Mouse (Mus musculus): ENCODE results near the gene Hacd1. TPM values are rescaled to one million over a fixed set of nuclear protein-coding genes. Genes with fewer than 3 reads are reported as not detected.
"Not testable (repeated sequence)": the region's sequence is repeated elsewhere in the genome, so short reads cannot be mapped to it uniquely, and the experiment has no call there.

The Hacd1 gene
- 48.4 and 50.3 TPM in 2 replicates for polyA plus RNA-seq (2016; fragmentation: Nextera tagmentation; extraction: Ambion mirVana)

- WGBS: under 1% methylated on average over 85 of the region's 101 CpGs
- peak within 1 kb of the TSS; percentile 80 for H3K4me2 ChIP-seq (replicated peaks)
- ATAC-seq (ENCODE audit: insufficient number of reproducible peaks, insufficient read depth, low FRiP score, low TSS enrichment): peak; percentile 74
These were observed at the start of gene Hacd1 for GRCm38 (mm10) chr2:14055566-14056331. Hacd1 (minus strand) TSS chr2:14056135.

GRCm38 (mm10) chr2:14103924-14104323 is 48.0 kb upstream of the Hacd1 start:
- no peak overlapping the region for H3K9ac ChIP-seq
- no peak overlapping the region for H3K27ac ChIP-seq
- H3K4me1 ChIP-seq: no peaks in the 10 kb centered on the region
- H3K4me2 ChIP-seq (replicated peaks): no peak overlapping the region
- no peaks in the 10 kb centered on the region for H3K27me3 ChIP-seq
- no peak overlapping the region for H3K4me3 ChIP-seq
- peaks cover 12% of the 10 kb centered on the region for H3K36me3 ChIP-seq
- 86% methylated on average over 1 of the region's 1 CpGs for WGBS
- no peaks in the 10 kb centered on the region for H3K9me3 ChIP-seq
- no peak for ATAC-seq (ENCODE audit: insufficient number of reproducible peaks, insufficient read depth, low FRiP score, low TSS enrichment)

More at GRCm38 (mm10) chr2:14055566-14056331, at the start of gene Hacd1:
- peak within 1 kb of the TSS; percentile 68 for H3K9ac ChIP-seq
- no peaks in the 10 kb centered on the region for H3K27me3 ChIP-seq
- H3K4me1 ChIP-seq: peaks cover 4% of the 10 kb centered on the region; the same call in 1 of the 2 replicates
- H3K36me3 ChIP-seq: no peaks in the 10 kb centered on the region
- peak within 1 kb of the TSS; percentile 72 for H3K4me3 ChIP-seq
- no peaks in the 10 kb centered on the region for H3K9me3 ChIP-seq
- H3K27ac ChIP-seq: peak within 1 kb of the TSS; percentile 81

- H3K36me3 ChIP-seq: peaks cover 8% of the 10 kb centered on the region; the same call in 1 of the 2 replicates
These were observed 46.7 kb upstream of the Hacd1 start for GRCm38 (mm10) chr2:14102603-14103002.

GRCm38 (mm10) chr2:14100533-14100932 is 44.6 kb upstream of the Hacd1 start:
- no peak overlapping the region for H3K4me2 ChIP-seq (replicated peaks)
- H3K9me3 ChIP-seq: no peaks in the 10 kb centered on the region
- H3K36me3 ChIP-seq: peaks cover 8% of the 10 kb centered on the region
- no peak overlapping the region for H3K27ac ChIP-seq
- no peak for ATAC-seq (ENCODE audit: insufficient number of reproducible peaks, insufficient read depth, low FRiP score, low TSS enrichment)
- H3K9ac ChIP-seq: no peak overlapping the region
- H3K4me3 ChIP-seq: no peak overlapping the region
- H3K27me3 ChIP-seq: no peaks in the 10 kb centered on the region
- no peaks in the 10 kb centered on the region for H3K4me1 ChIP-seq

More at GRCm38 (mm10) chr2:14102603-14103002, 46.7 kb upstream of the Hacd1 start:
- Histone ChIP-seq H3K9ac (no peak overlapping the region), H3K9me3 (no peaks in the 10 kb centered on the region), H3K4me3 (no peak overlapping the region), H3K4me2 (replicated peaks) (no peak overlapping the region), H3K4me1 (no peaks in the 10 kb centered on the region), H3K27ac (no peak overlapping the region), H3K27me3 (no peaks in the 10 kb centered on the region)
- ATAC-seq (ENCODE audit: insufficient number of reproducible peaks, insufficient read depth, low FRiP score, low TSS enrichment): no peak
- WGBS: 80% methylated on average over 2 of the region's 2 CpGs

- H3K4me2 ChIP-seq (replicated peaks); H3K9me3 ChIP-seq; ATAC-seq (ENCODE audit: insufficient number of reproducible peaks, insufficient read depth, low FRiP score, low TSS enrichment); H3K4me3 ChIP-seq; H3K9ac ChIP-seq; H3K27ac ChIP-seq; H3K36me3 ChIP-seq; H3K4me1 ChIP-seq; H3K27me3 ChIP-seq: not testable (repeated sequence)
- WGBS: 93% methylated on average over 9 of the region's 9 CpGs
These were observed 22.6 kb upstream of the Hacd1 start for GRCm38 (mm10) chr2:14078527-14078926.

- WGBS: under 1% methylated on average over 38 of the region's 38 CpGs
- Histone ChIP-seq H3K27me3 (no peaks in the 10 kb centered on the region), H3K9ac (peak overlapping the region; percentile 89), H3K4me3 (peak overlapping the region; percentile 83), H3K4me2 (replicated peaks) (peak overlapping the region; percentile 54), H3K27ac (peak overlapping the region; percentile 92), H3K4me1 (peaks cover 13% of the 10 kb centered on the region), H3K9me3 (no peaks in the 10 kb centered on the region), H3K36me3 (no peaks in the 10 kb centered on the region)
- no peak; the same call in 1 of the 2 replicates for ATAC-seq (ENCODE audit: insufficient number of reproducible peaks, insufficient read depth, low FRiP score, low TSS enrichment)
These were observed 18.4 kb upstream of the Hacd1 start for GRCm38 (mm10) chr2:14074221-14074901.

- Histone ChIP-seq H3K4me2 (replicated peaks) (peak within 1 kb of the TSS; percentile 54), H3K4me3 (peak within 1 kb of the TSS; percentile 83), H3K36me3 (no peaks in the 10 kb centered on the region), H3K4me1 (peaks cover 13% of the 10 kb centered on the region), H3K27me3 (no peaks in the 10 kb centered on the region), H3K9ac (peak within 1 kb of the TSS; percentile 89), H3K9me3 (no peaks in the 10 kb centered on the region), H3K27ac (peak within 1 kb of the TSS; percentile 92)
- whole genome bisulfite sequencing: under 1% methylated on average over 50 of the region's 50 CpGs
- ATAC-seq (ENCODE audit: insufficient number of reproducible peaks, insufficient read depth, low FRiP score, low TSS enrichment): peak; percentile 98
These were observed 17.7 kb upstream of the Hacd1 start, which contains the start of gene Stam for GRCm38 (mm10) chr2:14073362-14074220. Stam (plus strand) TSS chr2:14074098.

- WGBS: 20% methylated on average over 8 of the region's 8 CpGs
- H3K4me1 ChIP-seq: peaks cover 13% of the 10 kb centered on the region
- no peaks in the 10 kb centered on the region for H3K9me3 ChIP-seq
- peak overlapping the region; percentile 92 for H3K27ac ChIP-seq
- H3K4me3 ChIP-seq: peak overlapping the region; percentile 83
- H3K27me3 ChIP-seq: no peaks in the 10 kb centered on the region
- peak overlapping the region; percentile 89 for H3K9ac ChIP-seq
- no peaks in the 10 kb centered on the region for H3K36me3 ChIP-seq
- no peak for ATAC-seq (ENCODE audit: insufficient number of reproducible peaks, insufficient read depth, low FRiP score, low TSS enrichment)
- H3K4me2 ChIP-seq (replicated peaks): peak overlapping the region; percentile 54
These were observed 17.1 kb upstream of the Hacd1 start for GRCm38 (mm10) chr2:14073008-14073361.

- Histone ChIP-seq H3K36me3 (no peaks in the 10 kb centered on the region), H3K9me3 (no peaks in the 10 kb centered on the region), H3K27me3 (no peaks in the 10 kb centered on the region), H3K4me3 (no peak overlapping the region), H3K27ac (no peak overlapping the region), H3K4me1 (peaks cover 9% of the 10 kb centered on the region), H3K9ac (no peak overlapping the region), H3K4me2 (replicated peaks) (no peak overlapping the region)
- no peak for ATAC-seq (ENCODE audit: insufficient number of reproducible peaks, insufficient read depth, low FRiP score, low TSS enrichment)
- WGBS: 83% methylated on average over 8 of the region's 8 CpGs
These were observed 14.5 kb upstream of the Hacd1 start for GRCm38 (mm10) chr2:14070466-14070865.

- H3K27ac ChIP-seq: no peak overlapping the region
- H3K4me1 ChIP-seq: peaks cover 3% of the 10 kb centered on the region; the same call in 1 of the 2 replicates
- no peaks in the 10 kb centered on the region for H3K9me3 ChIP-seq
- H3K27me3 ChIP-seq: no peaks in the 10 kb centered on the region
- 94% methylated on average over 2 of the region's 2 CpGs for WGBS
- H3K4me2 ChIP-seq (replicated peaks): no peak overlapping the region
- no peaks in the 10 kb centered on the region for H3K36me3 ChIP-seq
- H3K4me3 ChIP-seq: no peak overlapping the region
- no peak for ATAC-seq (ENCODE audit: insufficient number of reproducible peaks, insufficient read depth, low FRiP score, low TSS enrichment)
- H3K9ac ChIP-seq: no peak overlapping the region
These were observed 13.1 kb upstream of the Hacd1 start for GRCm38 (mm10) chr2:14069027-14069426.
